Mouse (Mus musculus): ENCODE measurements at regions not wholly inside any gene's neighbourhood (a gene's known extent, or its start where the extent isn't known, plus 50 kb on each side); places are given as distances from the start of the nearest gene placed in this dataset.

DNA sequence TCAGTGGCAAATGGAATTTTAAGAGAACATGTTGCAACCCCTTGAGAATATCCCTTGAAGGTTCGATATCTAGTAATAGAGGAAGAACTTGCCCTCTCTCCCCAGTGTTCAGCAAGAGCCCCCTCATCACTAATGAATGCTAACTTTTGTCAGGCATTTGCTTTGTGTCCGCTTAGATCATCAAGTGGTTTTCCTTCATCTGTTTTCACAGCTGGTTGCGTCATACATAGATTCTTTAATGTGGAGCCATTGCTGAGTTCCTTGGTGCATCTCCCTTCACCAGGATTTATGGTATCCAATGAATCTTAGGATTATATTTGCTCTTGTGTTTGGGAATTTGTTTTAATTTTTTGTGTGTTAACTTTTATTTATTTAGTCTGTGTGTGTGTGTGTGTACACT lies 124.2 kb upstream of the Twist2 start:
- no peak for DNase-seq (ENCODE audit: low spot score in 2 of 2)

DNA sequence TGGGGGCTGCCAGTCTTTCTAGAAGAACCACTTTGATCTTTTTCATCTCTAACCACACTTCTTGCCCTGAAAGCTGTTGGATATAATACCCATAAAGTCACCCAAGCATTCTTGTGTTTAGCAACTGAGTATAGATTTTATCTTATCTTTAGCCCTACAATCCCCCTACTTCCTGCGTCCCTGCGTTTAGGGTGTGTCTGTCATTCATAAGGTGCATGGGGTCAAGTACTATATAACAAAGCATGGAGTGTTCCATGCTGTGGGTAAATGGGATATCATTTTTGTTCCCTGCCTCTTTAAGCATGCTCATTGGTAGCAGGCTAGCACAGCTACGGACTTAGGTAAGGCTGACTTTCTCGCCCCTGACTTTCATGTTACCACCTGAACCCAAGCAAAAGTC lies 122.5 kb upstream of the Twist2 start:
- no peak for DNase-seq (ENCODE audit: low spot score in 2 of 2)

DNA sequence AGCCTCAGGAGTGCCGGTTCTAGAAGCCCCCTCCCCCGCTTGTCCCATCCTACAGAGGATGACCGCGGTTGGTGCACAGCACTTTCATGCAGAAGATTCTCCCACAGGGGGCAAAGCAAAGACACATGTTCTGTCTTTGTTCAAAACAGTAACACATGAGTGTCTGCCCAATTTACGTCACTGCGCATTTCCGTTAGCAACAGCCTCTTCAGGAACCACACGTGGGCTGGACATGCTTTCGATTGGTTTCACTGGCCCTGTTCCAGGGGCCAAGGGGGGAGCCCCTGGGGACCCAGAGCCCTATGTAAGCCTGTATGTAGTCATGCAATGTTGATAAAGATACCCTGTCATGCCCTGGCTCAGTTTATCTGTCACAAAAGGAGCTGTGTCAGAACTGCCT lies 116.2 kb upstream of the Twist2 start:
- DNase-seq (ENCODE audit: low spot score in 2 of 2): no peak

DNA sequence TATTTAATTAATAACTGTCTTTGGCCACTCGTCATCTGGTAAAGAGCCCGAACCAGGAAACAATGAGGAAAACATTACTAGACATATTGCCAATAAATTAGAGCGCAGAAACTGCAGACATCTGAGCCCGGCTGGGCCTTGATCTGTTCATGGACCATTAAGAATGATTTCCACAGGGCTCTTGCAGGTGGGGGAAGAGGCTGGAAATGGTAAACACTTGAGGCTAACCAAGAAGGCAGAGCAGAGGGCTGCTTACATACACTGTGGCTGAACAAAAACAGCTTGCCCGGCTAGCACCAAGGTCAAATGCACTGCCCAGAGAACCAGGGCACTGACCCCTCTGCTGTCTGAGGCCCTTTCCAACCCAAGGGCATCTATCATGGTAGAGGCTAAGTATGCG lies 115.5 kb upstream of the Twist2 start:
- no peak for DNase-seq (ENCODE audit: low spot score in 2 of 2)

DNA sequence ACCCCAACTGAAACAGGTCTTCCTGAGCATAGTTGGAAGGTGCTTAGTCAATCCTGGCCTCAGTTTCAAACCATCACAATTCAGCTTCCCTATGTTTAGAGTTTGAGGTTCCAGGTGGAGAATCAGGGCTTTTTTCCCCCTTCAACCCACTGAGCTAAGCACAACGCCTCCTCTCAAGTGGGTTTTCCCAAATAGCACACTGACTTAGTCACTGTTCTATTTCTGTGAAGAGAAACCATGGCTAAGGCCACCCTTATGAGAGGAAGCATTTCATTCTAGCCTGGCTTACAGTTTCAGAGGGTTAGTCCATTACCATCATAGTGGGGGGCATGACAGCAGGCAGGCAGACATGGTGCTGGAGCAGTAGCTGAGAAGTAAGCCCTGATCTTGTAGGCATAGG lies 109.7 kb upstream of the Twist2 start:
- DNase-seq (ENCODE audit: low spot score in 2 of 2): no peak

DNA sequence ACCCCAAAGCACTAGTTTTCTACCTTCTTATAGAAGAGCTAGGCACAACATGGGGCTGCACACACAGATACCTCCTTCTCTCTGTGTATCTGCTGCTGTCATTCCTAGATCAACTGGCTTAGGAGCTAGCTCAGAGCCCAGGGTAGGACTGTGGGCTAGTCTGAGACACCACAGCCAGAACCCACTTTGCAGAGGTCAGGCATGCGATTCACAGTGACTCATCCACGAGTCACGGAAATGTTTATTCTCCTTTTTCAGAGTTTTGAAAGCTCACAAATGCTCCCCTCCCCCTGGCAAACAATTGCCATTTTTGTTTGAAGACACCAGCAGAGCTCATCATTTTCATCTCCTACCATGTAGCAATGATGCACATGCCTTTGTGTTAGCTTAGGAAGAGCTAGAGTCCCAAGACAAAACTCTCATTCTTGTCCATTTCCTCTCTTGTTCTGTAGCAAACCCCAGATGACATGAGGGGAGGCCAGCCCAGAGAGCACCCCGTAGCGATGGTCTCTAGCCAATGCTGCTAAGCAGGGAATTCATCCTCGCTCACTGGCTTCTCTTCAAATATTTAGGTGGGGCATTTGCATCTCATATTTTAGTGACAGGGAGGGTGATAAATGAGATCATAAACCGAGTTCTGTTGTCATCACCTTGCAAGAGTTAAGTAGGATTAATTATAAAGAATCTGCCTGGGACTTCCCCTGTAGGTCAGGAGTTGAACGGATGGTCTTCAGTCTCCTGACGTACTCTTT lies 108.4 kb upstream of the Twist2 start:
- DNase-seq (ENCODE audit: low spot score in 2 of 2): no peak

DNA sequence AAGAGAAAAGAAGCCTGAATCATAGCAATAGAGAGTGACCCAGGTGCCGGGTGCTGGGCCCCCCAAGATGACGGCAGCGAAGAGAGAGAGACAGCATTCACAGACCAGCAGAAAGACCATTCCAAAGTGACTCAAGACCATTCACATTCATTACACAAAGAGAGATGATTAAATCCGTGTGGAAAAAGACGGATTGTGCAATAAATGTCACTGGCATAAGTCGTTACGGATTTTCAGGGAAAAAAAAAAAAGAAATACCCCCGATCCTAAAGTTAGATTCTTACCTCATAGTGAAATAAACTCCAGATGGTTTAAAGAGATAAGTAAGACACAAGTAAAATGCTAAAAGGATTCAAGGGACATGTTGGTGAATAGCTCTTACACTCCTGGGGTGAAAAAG lies 104.2 kb upstream of the Twist2 start:
- no peak for DNase-seq (ENCODE audit: low spot score in 2 of 2)

DNA sequence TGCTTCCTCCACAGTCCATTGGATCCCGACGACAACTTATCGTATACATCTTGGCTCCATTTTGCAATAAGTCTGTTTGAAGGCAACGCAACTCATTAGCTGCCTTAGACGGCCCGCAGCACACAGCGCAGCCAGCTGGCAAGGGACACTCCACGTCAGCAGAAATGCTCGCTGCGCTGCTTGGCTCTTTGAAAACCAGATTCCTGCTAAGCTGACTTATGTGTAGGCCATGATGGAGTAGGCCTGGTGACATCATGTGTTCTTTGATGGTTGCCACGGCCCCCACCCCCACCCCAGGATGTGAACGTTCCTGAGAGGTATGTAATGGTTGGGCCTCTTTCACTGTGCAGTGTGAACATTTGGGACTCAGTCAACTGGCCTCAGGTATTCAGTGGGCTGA lies 99.8 kb upstream of the Twist2 start:
- DNase-seq (ENCODE audit: low spot score in 2 of 2): no peak

DNA sequence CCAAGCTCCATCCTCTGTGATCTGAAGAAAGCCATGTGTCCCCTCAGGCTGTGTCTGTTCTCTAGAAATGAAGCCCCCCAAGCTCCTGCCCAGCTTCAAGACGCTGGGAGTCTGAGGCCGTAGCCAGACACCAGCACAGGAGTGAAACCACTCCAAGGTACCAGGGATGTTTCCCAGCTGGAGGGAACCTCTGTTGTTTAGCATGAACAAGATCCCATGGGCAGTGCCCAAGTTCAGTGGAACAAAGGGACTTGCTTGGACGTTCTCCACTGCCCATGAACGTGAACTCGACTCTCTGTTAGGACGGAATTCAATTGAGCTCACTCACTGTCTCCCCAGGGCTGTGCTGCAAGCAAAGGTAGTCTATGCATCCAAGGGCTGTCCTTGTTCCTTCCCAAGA lies 99.2 kb upstream of the Twist2 start:
- DNase-seq (ENCODE audit: low spot score in 2 of 2): no peak

DNA sequence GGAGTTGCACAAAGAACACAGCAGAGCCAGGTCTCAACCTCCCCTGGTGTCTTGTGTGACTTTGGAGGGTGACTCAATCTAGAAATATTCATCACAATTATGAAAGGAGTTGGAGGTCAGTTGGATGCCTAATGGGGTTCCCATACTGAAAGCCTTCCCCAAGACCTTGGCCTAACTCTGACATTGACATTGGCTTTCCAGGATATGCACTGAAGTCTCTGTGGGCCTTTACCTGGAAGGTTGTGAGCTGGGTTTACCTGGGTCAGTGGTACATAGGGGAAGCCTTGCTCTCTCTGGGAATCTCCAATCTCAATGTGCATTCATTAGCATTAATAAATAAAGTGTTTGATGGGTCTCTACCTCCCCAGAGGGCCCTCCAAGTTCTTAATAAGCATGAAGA lies 98.5 kb upstream of the Twist2 start:
- no peak for DNase-seq (ENCODE audit: low spot score in 2 of 2)

DNA sequence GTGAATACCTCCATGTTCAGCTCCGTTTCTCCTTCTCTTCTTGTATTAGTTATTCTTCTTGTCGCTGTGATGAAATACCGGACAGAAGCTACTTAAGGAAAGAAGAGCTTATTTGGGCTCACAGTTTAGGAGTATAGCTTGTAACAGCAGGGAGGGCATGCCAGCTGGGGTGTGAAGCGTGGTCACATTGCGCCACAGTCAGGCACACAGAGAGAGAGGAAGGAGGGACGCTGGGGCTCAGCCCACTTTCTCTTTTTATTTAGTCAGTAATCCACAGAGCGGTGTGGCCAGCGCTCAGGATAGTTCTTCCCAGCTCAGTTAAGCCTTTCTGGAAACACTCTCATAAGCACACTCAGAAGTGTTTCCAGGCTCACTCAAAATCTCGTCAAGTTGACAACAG lies 95.8 kb upstream of the Twist2 start:
- DNase-seq (ENCODE audit: low spot score in 2 of 2): no peak

DNA sequence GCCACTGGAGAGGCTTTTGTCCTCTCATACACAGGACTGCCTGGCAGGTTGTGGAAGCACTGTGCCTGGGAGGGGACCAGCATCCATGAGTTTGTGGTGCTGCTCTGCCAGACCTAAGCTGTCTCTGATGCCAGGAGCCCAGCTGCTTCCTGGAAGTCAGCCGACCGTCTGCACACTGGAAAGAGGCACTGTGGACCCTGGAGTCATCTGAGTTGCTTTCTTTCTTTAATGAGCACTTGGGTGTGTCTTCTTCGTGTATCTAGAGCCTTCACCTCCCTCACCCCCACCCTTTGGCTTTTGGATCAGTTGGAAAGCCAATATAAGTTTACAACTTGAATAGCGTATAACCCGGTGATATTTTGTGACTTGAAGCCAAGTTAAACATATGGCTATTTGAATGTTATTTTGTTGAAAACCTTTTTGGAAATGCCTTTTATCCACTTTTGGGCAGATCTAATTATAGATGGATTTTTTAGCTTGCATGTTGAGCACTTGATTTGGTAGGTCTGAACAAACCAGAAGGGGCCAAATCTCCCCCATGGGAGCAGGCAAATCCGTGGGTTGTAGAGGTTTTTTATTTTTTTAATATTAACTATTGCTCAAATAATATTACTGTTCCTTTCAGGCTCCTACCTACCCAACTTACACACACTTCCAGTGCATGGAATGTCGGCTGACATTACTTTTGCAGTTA lies 92.6 kb upstream of the Twist2 start:
- no peak for DNase-seq (ENCODE audit: low spot score in 2 of 2)

DNA sequence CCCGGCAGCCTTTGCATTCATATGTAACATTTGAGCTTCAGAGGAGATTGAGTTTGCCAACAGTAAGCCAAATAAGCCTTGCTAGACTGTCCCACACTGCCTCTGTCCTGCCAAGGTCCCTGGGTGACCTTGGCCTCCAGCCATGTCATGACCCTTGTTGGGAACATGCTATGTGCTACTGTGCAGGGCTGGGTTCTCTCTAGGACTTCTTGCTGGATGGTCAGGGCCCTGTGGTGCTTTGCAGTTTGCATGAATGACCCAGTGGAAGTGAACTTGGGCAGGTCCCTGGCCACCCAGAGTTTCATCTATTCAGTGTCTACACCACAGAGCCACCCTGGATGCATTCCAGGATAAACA lies 92.0 kb upstream of the Twist2 start:
- no peak for DNase-seq (ENCODE audit: low spot score in 2 of 2)

DNA sequence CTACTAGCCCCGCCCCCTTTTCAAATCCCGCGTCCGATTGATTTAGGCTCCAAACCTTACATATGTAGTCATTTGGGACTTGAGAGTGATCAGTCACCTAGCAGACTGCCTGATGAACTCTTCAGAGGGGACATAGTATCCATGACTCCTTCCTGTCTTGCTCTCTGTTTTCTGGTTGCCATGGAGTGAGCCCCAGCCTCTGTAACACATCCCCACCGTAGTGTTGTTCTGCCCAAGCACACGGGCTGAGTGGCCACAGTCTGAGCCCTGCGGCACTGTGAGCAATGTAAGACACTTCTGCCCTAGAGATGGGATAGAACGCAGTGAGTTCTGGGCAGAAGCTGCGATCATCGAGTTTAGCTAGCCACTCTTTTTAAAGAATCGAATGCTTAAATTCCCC lies 88.1 kb upstream of the Twist2 start:
- DNase-seq (ENCODE audit: low spot score in 2 of 2): no peak

DNA sequence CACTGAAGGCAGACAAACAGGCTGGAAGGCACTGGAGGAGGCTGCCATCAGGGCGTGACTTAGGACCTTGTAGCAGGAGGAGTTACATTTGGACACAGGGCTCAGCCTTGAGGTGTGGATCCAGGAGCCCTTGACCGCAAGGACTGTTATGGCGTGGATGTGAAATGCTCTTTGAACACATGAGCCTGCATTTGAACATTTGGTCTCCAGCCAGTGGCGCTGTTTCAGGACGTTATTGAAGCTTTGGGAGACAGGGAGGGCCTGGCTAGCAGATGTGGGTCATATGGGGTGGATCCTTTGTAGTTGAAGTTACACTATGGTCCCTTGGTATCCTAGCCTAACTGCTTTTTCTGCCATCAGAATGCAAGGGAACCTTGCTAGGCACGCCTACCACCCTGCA lies 87.0 kb upstream of the Twist2 start:
- no peak for DNase-seq (ENCODE audit: low spot score in 2 of 2)

DNA sequence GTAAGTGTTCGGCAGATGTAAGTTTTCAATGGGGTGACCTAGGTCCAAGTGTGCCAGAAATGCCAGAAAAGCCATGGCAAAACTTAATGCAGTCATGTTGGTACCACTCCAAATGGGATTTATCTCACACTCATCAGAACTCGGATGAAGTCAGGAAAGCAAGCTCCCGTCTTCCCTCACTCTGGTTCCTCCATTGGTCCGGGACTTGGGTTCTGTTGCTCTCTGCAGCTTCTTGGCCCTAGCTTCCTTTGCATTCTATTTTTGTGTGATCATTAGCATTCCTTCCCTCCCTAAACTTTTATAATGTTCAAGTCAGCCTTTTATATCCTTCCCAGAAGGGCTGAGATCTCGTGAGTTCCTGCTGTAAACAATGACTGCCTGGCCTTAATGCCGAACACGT lies 85.9 kb upstream of the Twist2 start:
- no peak for DNase-seq (ENCODE audit: low spot score in 2 of 2)

DNA sequence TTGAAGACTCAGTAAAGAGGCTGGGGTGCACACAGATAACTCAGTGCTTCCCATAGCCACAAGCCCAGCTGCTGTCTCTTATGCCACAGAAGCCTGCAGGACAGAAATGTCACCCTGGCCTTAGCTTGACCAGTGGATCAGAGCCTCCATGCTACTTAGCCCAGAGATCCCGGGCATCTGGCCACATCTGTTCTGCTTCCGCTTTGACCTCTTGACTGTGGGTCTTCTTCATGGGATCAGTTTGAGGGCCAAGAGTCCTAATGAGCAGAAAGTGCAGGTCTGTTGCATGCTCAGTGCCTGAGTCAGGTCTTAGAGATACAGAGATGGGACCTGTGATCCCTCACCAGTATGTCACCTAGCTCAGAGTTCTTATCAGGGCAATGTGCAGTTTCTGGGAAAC lies 85.5 kb upstream of the Twist2 start:
- no peak for DNase-seq (ENCODE audit: low spot score in 2 of 2)

DNA sequence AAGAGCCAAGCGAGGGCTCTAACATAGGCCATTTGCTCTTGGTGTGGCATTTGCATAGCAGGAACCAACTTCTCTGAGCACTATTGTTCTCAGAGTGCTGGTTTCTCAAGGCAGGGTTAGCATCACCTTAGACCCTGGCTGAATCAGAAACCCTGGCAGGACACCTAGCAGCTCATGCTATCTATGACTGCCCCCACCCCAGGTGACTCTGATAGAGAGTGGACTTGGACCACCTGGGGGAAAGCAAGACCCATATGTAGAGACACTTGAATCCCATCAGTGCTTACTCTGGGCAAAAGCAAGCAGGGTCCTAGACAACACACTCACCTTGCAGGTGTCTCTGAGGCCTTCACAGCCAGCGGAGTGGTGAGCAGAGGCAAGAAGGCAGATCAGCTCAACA lies 84.4 kb upstream of the Twist2 start:
- no peak for DNase-seq (ENCODE audit: low spot score in 2 of 2)

DNA sequence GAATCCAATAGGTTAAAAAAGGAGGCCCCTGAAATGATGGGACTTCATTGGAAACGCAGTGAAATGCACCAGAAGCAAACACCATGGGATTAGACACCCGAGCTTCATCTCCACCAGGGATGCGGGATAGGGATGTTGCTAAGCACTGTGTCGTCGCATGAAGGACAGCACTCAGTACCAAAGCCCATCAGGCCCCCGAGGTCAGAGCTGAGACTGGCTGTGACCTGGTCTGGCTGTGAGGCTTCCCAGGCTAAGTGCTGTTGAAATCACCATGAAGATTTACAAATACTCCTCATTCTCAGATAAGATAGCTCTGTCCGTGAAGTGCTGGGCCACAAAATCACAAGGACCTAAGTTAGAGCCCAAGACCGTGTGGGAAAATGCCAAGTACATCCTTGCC lies 83.3 kb upstream of the Twist2 start:
- no peak for DNase-seq (ENCODE audit: low spot score in 2 of 2)

DNA sequence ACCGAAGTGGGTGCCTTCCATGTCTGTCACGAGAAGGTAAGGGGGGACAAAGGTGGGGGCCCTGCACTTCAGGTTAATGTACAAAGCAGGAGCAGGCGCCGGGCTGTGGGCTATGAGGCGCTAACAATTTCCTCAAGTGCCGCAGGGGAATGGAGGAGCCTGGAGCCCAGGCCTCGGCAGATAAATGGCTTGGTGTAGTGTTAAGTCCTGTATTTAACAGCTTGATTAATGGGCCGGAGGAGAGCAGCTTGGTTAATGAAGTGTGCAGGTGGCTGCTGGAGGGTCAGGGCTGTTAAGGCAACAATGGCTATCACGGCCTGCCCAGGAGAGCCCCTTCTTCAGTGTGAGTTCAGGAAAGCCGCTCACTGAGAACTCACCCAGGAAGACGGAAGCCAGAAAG lies 72.0 kb upstream of the Twist2 start:
- DNase-seq (ENCODE audit: low spot score in 2 of 2): no peak

DNA sequence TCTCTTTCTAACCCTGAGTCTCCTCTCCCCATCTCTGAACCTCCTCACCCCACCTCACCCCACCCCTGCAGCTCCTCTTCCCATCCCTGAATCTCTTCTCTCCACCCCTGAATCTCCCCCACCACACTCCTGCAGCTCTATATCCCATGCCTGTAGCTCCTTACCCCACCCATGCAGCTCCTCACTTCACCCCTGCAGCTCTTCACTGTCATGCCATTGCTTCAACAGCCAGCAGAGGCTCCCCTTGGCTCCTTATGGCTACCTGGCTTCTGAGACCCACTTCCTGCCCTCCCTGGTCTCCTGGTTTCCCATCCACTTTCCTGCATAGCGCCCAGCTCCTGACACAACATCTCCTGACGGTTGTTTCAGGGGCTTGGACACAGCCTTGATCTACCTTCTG lies 71.0 kb upstream of the Twist2 start:
- DNase-seq (ENCODE audit: low spot score in 2 of 2): no peak

DNA sequence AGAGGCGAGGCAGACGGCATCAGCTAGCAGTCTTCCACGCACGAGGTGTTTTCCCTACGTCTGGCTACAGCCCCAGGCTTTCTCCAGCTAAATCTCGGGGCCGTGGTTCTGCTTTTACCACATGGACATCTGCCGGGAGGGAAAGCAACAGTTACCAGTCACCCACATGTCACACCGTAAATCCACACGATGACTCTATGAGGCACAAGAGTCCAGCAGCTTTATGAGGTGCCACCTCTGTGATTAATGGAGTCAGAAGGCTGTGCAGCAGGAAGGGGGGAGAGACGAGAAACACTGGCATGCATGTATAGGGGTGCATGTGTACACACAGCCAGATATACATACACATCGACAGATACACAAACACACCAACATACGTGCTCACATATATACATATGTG lies 69.6 kb upstream of the Twist2 start:
- no peak for DNase-seq (ENCODE audit: low spot score in 2 of 2)

DNA sequence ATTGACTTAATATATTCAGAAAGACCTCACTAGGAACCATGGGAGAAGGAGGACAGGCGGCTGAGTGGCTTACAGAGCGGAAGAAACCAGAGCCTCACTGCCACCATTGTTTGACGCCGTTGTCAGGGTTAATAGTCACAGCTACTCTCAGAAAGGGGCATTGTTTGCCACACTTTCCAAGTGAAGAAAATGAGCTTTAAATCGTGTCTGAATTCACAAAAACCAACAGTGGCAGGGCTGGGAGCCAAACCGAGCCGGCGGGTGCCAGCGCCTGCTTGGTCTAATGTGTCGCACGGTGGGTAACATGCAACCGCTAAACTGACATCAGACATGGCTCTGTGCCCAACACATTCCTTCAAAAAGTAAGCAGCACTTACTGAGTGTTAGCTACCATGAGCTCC lies 68.8 kb upstream of the Twist2 start:
- DNase-seq (ENCODE audit: low spot score in 2 of 2): no peak

DNA sequence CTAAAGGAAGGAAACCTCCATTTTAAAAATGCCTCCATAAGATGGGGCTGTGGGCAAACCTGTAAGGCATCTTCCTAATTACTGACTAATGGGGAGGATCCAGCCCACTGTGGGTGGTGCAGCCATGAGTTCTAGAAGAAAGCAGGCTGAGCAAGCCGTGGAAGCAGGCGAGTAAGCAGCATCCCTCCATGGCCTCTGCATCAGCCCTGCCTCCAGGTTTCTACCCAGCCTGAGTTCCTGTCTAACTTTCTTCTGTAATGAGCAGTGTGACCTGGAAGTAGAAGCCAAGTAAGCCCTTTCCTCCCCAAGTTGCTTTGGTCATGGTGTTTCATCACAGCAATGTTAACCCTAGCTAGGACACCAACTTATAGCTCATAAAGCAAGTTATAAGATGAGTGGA lies 66.5 kb upstream of the Twist2 start:
- no peak for DNase-seq (ENCODE audit: low spot score in 2 of 2)

Data from spleen, postnatal 36 days (tissue).